Mouse (Mus musculus): Measurements from ENCODE around the gene Clpsl2.

Clpsl2 gene

GRCm38 (mm10) chr17:28549111-28549510, at the start of gene Clpsl2:
Gene Clpsl2, plus strand, starts transcription at chr17:28549411.
- no peak for DNase-seq

- DNase-seq: no peak
Observed at GRCm38 (mm10) chr17:28500465-28500864, 48.7 kb upstream of the Clpsl2 start.

GRCm38 (mm10) chr17:28502196-28502821, 46.9 kb upstream of the Clpsl2 start:
- DNase-seq: no peak

- no peak for DNase-seq
Observed at GRCm38 (mm10) chr17:28504182-28504581, 45.0 kb upstream of the Clpsl2 start.

GRCm38 (mm10) chr17:28505591-28505990, 43.6 kb upstream of the Clpsl2 start:
- no peak for DNase-seq

GRCm38 (mm10) chr17:28506895-28507294, 42.3 kb upstream of the Clpsl2 start:
- DNase-seq: no peak

- no peak for DNase-seq
Observed at GRCm38 (mm10) chr17:28507496-28507895, 41.7 kb upstream of the Clpsl2 start.

- no peak for DNase-seq
Observed at GRCm38 (mm10) chr17:28510445-28511342, 38.5 kb upstream of the Clpsl2 start.

GRCm38 (mm10) chr17:28511616-28512541, 37.3 kb upstream of the Clpsl2 start:
- no peak for DNase-seq

GRCm38 (mm10) chr17:28512696-28513095, 36.5 kb upstream of the Clpsl2 start:
- DNase-seq: no peak

- no peak for DNase-seq
Observed at GRCm38 (mm10) chr17:28513337-28513736, 35.9 kb upstream of the Clpsl2 start.

- DNase-seq: no peak
Observed at GRCm38 (mm10) chr17:28513844-28514243, 35.4 kb upstream of the Clpsl2 start.

GRCm38 (mm10) chr17:28514555-28514954, 34.7 kb upstream of the Clpsl2 start:
- no peak for DNase-seq

GRCm38 (mm10) chr17:28515431-28516341, 33.5 kb upstream of the Clpsl2 start:
- DNase-seq: no peak

GRCm38 (mm10) chr17:28516881-28517280, 32.3 kb upstream of the Clpsl2 start:
- no peak for DNase-seq

- DNase-seq: peak; percentile 61 to 68
Observed at GRCm38 (mm10) chr17:28517441-28517955, 31.7 kb upstream of the Clpsl2 start, which contains the start of gene Fkbp5. Gene Fkbp5, minus strand, starts transcription at chr17:28517527.

- peak; percentile 80 to 87 for DNase-seq
Observed at GRCm38 (mm10) chr17:28517956-28518614, 31.1 kb upstream of the Clpsl2 start.

GRCm38 (mm10) chr17:28518615-28519071, 30.6 kb upstream of the Clpsl2 start:
- DNase-seq: no peak

GRCm38 (mm10) chr17:28519827-28520226, 29.4 kb upstream of the Clpsl2 start:
- DNase-seq: no peak

- no peak for DNase-seq
Observed at GRCm38 (mm10) chr17:28520561-28520960, 28.6 kb upstream of the Clpsl2 start.
